Mouse (Mus musculus): ENCODE results near the gene Shisa2.

DNA sequence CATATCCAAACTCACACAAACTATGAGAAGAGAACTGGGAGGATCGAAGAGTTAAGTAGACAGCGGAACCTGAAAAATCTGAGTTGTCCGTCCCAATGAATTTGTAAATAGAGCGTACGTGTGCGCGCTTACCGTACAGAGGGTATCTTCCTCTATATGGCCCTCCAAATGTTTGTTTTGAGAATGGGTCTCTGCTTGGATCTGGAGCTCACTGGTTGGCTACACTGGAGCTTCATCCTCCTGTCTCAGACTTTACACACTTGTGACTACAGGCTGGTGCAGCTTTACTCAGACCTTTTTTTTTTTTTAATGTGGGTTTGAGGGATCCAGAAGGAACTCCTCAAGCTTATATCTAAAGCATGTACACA lies 26.9 kb upstream of the Shisa2 start:
- TF ChIP-seq GATA1 (IDR thresholded peaks at IDR 0.05; ENCODE audit: borderline replicate concordance, low read length) (no peak), FLI1 (IDR thresholded peaks at IDR 0.05; ENCODE audit: low read length) (no peak)
